Mouse (Mus musculus) myocyte (in vitro differentiated cells): ENCODE results near the gene Ank2. TPM values are rescaled to one million over a fixed set of nuclear protein-coding genes. Genes with fewer than 3 reads are reported as not detected.
"Not testable (repeated sequence)": the region's sequence is repeated elsewhere in the genome, so short reads cannot be mapped to it uniquely, and the experiment has no call there.

Experiments
- H3K27me3 ChIP-seq: one replicate; pipeline ENCODE4 v1.6.1; 2011; ENCODE audit not compliant: control insufficient read depth, insufficient read depth, insufficient read length
- H3K36me3 ChIP-seq: one replicate; pipeline ENCODE4 v1.6.1; 2011; ENCODE audit not compliant: control insufficient read depth, insufficient read depth
- H3K4me2 ChIP-seq: one replicate; pipeline ENCODE4 v1.6.1; 2011; ENCODE audit warnings: low read depth, control low read depth
- H3K4me3 ChIP-seq: one replicate; pipeline ENCODE4 v1.5.1; 2011; ENCODE audit warnings: mild to moderate bottlenecking, control low read depth, moderate library complexity
- H3K79me2 ChIP-seq: one replicate; pipeline ENCODE4 v1.6.1; 2011; ENCODE audit not compliant: control insufficient read depth, insufficient read depth
- H3ac ChIP-seq: one replicate; pipeline ENCODE4 v1.6.1; 2011; ENCODE audit not compliant: control insufficient read depth, insufficient read length
- CEBPB ChIP-seq: IDR thresholded peaks from 2 replicates; pipeline ENCODE4 v1.6.1; 2011; ENCODE audit warnings: mild to moderate bottlenecking, moderate library complexity; ENCODE audit not compliant: poor library complexity, insufficient read depth, severe bottlenecking
- E2F4 ChIP-seq: IDR thresholded peaks from one replicate; pipeline ENCODE4 v1.6.1; 2011; ENCODE audit warnings: mild to moderate bottlenecking, control low read depth, moderate library complexity; ENCODE audit not compliant: insufficient read depth
- MAX ChIP-seq: IDR thresholded peaks from one replicate; pipeline ENCODE4 v1.6.1; 2011; ENCODE audit warnings: low read depth, mild to moderate bottlenecking, control low read depth
- MYOD1 ChIP-seq, 3 experiments: IDR thresholded peaks; one replicate each; pipeline ENCODE4 v1.6.1; 2011; ENCODE audit warnings: control low read depth in 2 of 3, low read depth in 2 of 3, mild to moderate bottlenecking in 2 of 3, moderate library complexity in 1 of 3; ENCODE audit not compliant: insufficient read length in 2 of 3, control insufficient read depth in 1 of 3
- MYOG ChIP-seq, 3 experiments: IDR thresholded peaks; one replicate each; pipeline ENCODE4 v1.6.1; 2011; ENCODE audit warnings: control low read depth in 2 of 3, low read depth in 2 of 3, mild to moderate bottlenecking in 2 of 3; ENCODE audit not compliant: insufficient read length in 2 of 3, control insufficient read depth in 1 of 3, insufficient read depth in 1 of 3
- POLR2A ChIP-seq: IDR thresholded peaks from one replicate; pipeline ENCODE4 v1.6.1; 2011; ENCODE audit warnings: low read depth, mild to moderate bottlenecking, control low read depth, moderate library complexity; ENCODE audit not compliant: insufficient read length
- POLR2AphosphoS2 ChIP-seq: IDR thresholded peaks from one replicate; pipeline ENCODE4 v1.6.1; 2011; ENCODE audit warnings: low read depth, control low read depth; ENCODE audit not compliant: insufficient read length
- REST ChIP-seq: IDR thresholded peaks from one replicate; pipeline ENCODE4 v1.6.1; 2011; ENCODE audit warnings: mild to moderate bottlenecking, control low read depth, moderate library complexity; ENCODE audit not compliant: insufficient read depth, insufficient read length
- SRF ChIP-seq: IDR thresholded peaks from one replicate; pipeline ENCODE4 v1.6.1; 2011; ENCODE audit warnings: low read depth; ENCODE audit not compliant: control insufficient read depth, insufficient read length
- TCF12 ChIP-seq: IDR thresholded peaks from one replicate; pipeline ENCODE4 v1.6.1; 2011; ENCODE audit warnings: mild to moderate bottlenecking, control low read depth; ENCODE audit not compliant: poor library complexity, insufficient read depth, severe bottlenecking
- TCF3 ChIP-seq: IDR thresholded peaks from one replicate; pipeline ENCODE4 v1.6.1; 2011; ENCODE audit warnings: low read depth, control low read depth; ENCODE audit not compliant: insufficient read length
- USF1 ChIP-seq: IDR thresholded peaks from one replicate; pipeline ENCODE4 v1.6.1; 2011; ENCODE audit warnings: low read depth, mild to moderate bottlenecking, control low read depth, moderate library complexity
- polyA plus RNA-seq: library from polyadenylated mRNA; unstranded; fragments of >200 nt; fragmentation: generic; extraction: Trizol; gene quantifications from one replicate; pipeline ENCODE4 v1.2.1, GENCODE M21; 2012; ENCODE audit warnings: missing spikeins

Ank2 gene
- polyA plus RNA-seq, 1 experiment: 20.2 TPM

DNA sequence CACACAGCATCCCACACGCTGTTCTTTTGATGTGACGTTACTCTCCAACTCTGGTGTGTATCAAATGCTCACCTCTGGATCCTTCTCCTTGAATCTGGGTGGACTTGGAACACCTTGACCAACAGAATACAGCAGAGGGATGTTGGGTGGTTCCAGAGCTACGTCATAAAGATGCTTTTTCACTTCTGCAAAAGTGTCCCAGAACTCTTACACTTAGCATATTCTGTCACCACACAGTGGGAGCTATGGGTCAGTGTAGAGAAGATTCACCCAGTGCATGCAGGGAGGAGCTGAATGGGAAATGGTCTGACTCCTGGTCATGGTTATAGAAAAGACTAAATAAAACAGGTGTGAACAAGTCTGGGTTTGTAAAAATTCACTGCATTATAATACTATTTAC lies 6.5 kb downstream of the Ank2 start:
- H3ac ChIP-seq: no peak overlapping the region
- no peaks in the 10 kb centered on the region for H3K36me3 ChIP-seq
- H3K79me2 ChIP-seq: no peaks in the 10 kb centered on the region
- no peak overlapping the region for H3K4me2 ChIP-seq
- H3K4me3 ChIP-seq: no peak overlapping the region
- H3K27me3 ChIP-seq: no peaks in the 10 kb centered on the region
- TF ChIP-seq REST (no peak), TCF3 (no peak), MYOG (IDR thresholded peaks at IDR 0.05; ENCODE audit: control insufficient read depth in 1 of 3, insufficient read depth in 1 of 3, insufficient read length in 2 of 3, low read depth in 2 of 3) (no peak), SRF (no peak), E2F4 (no peak), USF1 (no peak), POLR2AphosphoS2 (no peak), TCF12 (no peak), POLR2A (no peak)

DNA sequence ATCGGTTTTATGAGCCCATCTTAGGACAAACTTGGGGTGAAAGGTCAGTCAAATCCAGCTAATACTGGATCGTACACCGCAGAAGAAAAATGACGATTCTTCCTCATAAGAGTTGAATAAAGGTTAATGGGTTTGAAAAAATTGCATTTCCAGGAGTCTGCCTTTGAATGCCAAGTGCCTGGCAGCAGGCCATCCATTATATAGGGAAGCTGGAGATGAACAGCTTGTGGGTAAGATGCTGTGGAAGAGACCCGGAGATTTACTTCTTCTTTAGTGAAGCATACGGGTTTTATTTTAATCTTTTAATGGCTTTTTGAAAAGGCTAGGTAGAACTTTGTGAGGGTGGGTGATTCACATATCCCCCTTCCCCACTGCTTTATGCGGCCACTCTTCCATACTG lies 11.8 kb downstream of the Ank2 start:
- H3K79me2 ChIP-seq: no peaks in the 10 kb centered on the region
- no peak for TF ChIP-seq MAX
- TF ChIP-seq POLR2A: no peak
- no peak for TF ChIP-seq REST
- no peak for TF ChIP-seq USF1
- TF ChIP-seq MYOD1 (IDR thresholded peaks at IDR 0.05; ENCODE audit: control insufficient read depth in 1 of 3, insufficient read length in 2 of 3, low read depth in 2 of 3): no peak
- no peak for TF ChIP-seq MYOG (IDR thresholded peaks at IDR 0.05; ENCODE audit: control insufficient read depth in 1 of 3, insufficient read depth in 1 of 3, insufficient read length in 2 of 3, low read depth in 2 of 3)
- TF ChIP-seq TCF12: no peak
- no peak for TF ChIP-seq SRF
- no peak for TF ChIP-seq TCF3
- no peak for TF ChIP-seq E2F4
- TF ChIP-seq CEBPB: no peak
- TF ChIP-seq POLR2AphosphoS2: no peak
- H3K27me3 ChIP-seq: no peaks in the 10 kb centered on the region
- no peak overlapping the region for H3ac ChIP-seq
- H3K36me3 ChIP-seq: no peaks in the 10 kb centered on the region
- no peak overlapping the region for H3K4me2 ChIP-seq
- H3K4me3 ChIP-seq: no peak overlapping the region

DNA sequence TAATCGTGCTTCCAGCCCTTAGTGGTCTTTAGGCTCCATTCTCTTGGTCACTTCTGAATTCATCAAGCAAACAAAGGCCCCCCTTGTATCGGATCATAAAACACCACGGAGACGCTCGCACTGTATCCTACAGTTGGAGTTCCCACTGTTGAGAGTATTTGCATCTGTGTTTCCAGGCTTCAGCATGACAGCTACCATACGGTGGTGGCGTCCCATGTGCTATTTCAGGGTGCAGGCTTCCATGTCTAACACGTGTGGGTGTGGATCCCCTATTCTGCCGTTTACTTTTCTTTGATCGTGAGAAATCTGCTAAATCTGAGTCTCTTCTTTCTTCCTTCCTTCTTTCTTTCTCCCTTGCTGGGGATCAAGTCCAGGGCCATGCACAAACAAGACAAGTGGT lies 14.0 kb downstream of the Ank2 start:
- Histone ChIP-seq H3K79me2 (no peaks in the 10 kb centered on the region), H3K36me3 (no peaks in the 10 kb centered on the region), H3K27me3 (no peaks in the 10 kb centered on the region), H3K4me3 (no peak overlapping the region), H3K4me2 (no peak overlapping the region), H3ac (no peak overlapping the region)
- TF ChIP-seq POLR2A: no peak
- TF ChIP-seq TCF3: no peak
- TF ChIP-seq E2F4: no peak
- TF ChIP-seq MYOD1 (IDR thresholded peaks at IDR 0.05; ENCODE audit: control insufficient read depth in 1 of 3, insufficient read length in 2 of 3, low read depth in 2 of 3): no peak
- no peak for TF ChIP-seq USF1

DNA sequence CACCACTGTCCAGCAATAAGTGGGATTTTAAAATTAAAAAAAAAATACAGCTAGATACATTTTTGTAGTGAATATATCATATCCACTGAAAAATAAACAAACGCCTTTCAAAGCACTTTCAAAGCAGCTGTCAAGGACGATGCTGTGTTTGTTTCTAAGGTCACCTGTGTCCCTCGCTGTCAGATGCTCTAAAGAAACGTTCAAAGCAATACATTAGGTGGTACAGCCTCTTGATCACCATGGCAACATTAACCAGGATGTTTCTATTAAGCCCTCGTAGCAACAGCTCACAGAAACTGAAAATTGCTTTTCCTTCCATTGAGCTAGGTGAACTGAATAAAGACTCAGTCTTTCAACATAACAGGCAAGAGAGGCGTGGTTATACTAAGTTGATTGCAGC lies 17.5 kb downstream of the Ank2 start:
- H3ac ChIP-seq: no peak overlapping the region
- no peaks in the 10 kb centered on the region for H3K36me3 ChIP-seq
- no peaks in the 10 kb centered on the region for H3K27me3 ChIP-seq
- TF ChIP-seq POLR2A (no peak), CEBPB (no peak), MAX (no peak), SRF (no peak), POLR2AphosphoS2 (no peak), USF1 (no peak), E2F4 (no peak), MYOG (IDR thresholded peaks at IDR 0.05; ENCODE audit: control insufficient read depth in 1 of 3, insufficient read depth in 1 of 3, insufficient read length in 2 of 3, low read depth in 2 of 3) (no peak), MYOD1 (IDR thresholded peaks at IDR 0.05; ENCODE audit: control insufficient read depth in 1 of 3, insufficient read length in 2 of 3, low read depth in 2 of 3) (no peak), TCF3 (no peak), REST (no peak), TCF12 (no peak)
- H3K79me2 ChIP-seq: no peaks in the 10 kb centered on the region
- no peak overlapping the region for H3K4me2 ChIP-seq
- no peak overlapping the region for H3K4me3 ChIP-seq

DNA sequence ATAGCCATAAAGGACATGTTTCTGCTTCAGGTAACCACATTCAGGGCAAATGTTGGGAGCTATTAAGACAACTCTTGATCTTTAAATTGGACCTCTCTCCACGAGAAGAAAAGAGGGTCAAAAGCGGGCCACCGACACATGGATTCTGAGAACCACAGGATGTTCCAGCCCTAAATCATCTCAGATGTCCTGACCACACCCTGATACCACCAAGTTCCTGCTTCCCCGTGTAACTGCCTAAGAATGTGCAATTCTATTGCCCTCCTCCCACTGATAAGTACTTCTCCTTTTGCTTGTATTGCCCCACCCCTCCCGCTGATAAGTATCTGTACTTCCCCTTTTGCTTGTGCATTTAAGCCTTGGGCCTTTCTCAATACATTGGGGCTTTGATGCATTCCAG lies 18.8 kb downstream of the Ank2 start:
- H3K79me2 ChIP-seq, H3K36me3 ChIP-seq, H3K4me3 ChIP-seq, H3K4me2 ChIP-seq, H3ac ChIP-seq, H3K27me3 ChIP-seq: not testable (repeated sequence)
